Mouse (Mus musculus): ENCODE measurements at regions not wholly inside any gene's neighbourhood (a gene's known extent, or its start where the extent isn't known, plus 50 kb on each side); places are given as distances from the start of the nearest gene placed in this dataset.

DNA sequence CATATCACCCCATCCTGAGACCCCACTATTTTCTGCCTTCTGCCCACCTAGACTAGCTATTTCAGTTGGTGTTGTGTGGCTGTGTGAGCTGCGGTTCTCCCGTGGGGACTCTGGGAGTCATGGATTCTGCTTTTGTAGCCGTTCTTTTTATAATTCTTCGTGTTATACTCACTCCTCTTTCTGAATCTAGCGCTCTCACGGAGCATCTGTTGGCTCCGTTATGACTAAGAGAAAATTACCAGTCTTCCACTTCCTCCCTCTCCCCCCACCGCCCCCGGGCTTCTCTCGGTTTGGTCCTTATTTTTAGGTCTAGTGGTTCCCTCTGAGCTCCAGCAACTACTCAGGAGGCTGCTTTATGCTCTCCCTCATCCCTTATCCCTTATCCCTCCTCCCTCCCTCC lies 85.6 kb downstream of the Diras2 start:
- no peak for TF ChIP-seq CTCF (IDR thresholded peaks at IDR 0.05; ENCODE audit: low read depth, low read length)
- no peak for TF ChIP-seq POLR2A (IDR thresholded peaks at IDR 0.05; ENCODE audit: borderline replicate concordance, low read depth, low read length)
- no peak overlapping the region for H3K4me3 ChIP-seq (ENCODE audit: insufficient read depth, low read length)
- peaks cover 6% of the 10 kb centered on the region for H3K4me1 ChIP-seq (ENCODE audit: control insufficient read depth, insufficient read depth, low read length)
- H3K27ac ChIP-seq (ENCODE audit: insufficient read depth, low read depth, low read length): no peak overlapping the region

GRCm38 (mm10) chr13:52448902-52449301 lies 82.2 kb downstream of the Diras2 start:
- no peak for TF ChIP-seq CTCF (IDR thresholded peaks at IDR 0.05; ENCODE audit: low read depth, low read length)
- no peak for TF ChIP-seq POLR2A (IDR thresholded peaks at IDR 0.05; ENCODE audit: borderline replicate concordance, low read depth, low read length)
- H3K4me1 ChIP-seq (ENCODE audit: control insufficient read depth, insufficient read depth, low read length): peaks cover 6% of the 10 kb centered on the region
- no peak overlapping the region for H3K4me3 ChIP-seq (ENCODE audit: insufficient read depth, low read length)

GRCm38 (mm10) chr13:52451486-52451885 lies 79.6 kb downstream of the Diras2 start:
- no peak for TF ChIP-seq POLR2A (IDR thresholded peaks at IDR 0.05; ENCODE audit: borderline replicate concordance, low read depth, low read length)
- no peak for TF ChIP-seq CTCF (IDR thresholded peaks at IDR 0.05; ENCODE audit: low read depth, low read length)
- Histone ChIP-seq H3K4me1 (ENCODE audit: control insufficient read depth, insufficient read depth, low read length) (peaks cover 6% of the 10 kb centered on the region), H3K4me3 (ENCODE audit: insufficient read depth, low read length) (no peak overlapping the region), H3K27ac (ENCODE audit: insufficient read depth, low read depth, low read length) (no peak overlapping the region)

More at GRCm38 (mm10) chr13:52448902-52449301, 82.2 kb downstream of the Diras2 start:
- no peak overlapping the region for H3K27ac ChIP-seq (ENCODE audit: insufficient read depth, low read depth, low read length)

- no peak for TF ChIP-seq POLR2A (IDR thresholded peaks at IDR 0.05; ENCODE audit: borderline replicate concordance, low read depth, low read length)
- no peak for TF ChIP-seq CTCF (IDR thresholded peaks at IDR 0.05; ENCODE audit: low read depth, low read length)
- no peak overlapping the region for H3K27ac ChIP-seq (ENCODE audit: insufficient read depth, low read depth, low read length)
- no peak overlapping the region for H3K4me3 ChIP-seq (ENCODE audit: insufficient read depth, low read length)
- peaks cover 6% of the 10 kb centered on the region for H3K4me1 ChIP-seq (ENCODE audit: control insufficient read depth, insufficient read depth, low read length)
Observed at GRCm38 (mm10) chr13:52452291-52452690, 78.8 kb downstream of the Diras2 start.
